Mouse (Mus musculus) cerebellum, adult 2 months (tissue): Measurements from ENCODE around the gene Tenm2. TPM values are rescaled to one million over a fixed set of nuclear protein-coding genes. Genes with fewer than 3 reads are reported as not detected.

Experiments used
- DNase-seq, 2 experiments: peaks; one replicate each; pipeline ENCODE4 v3.0.0; 2021
- H3K27ac ChIP-seq: fragments of 200-500 bp; 2 replicates; pipeline ENCODE4 v1.5.1; 2012; ENCODE audit warnings: low read length, control low read depth, inconsistent platforms; ENCODE audit not compliant: insufficient read depth
- H3K27me3 ChIP-seq: fragments of 200-500 bp; 2 replicates; pipeline ENCODE4 v1.6.1; 2012; ENCODE audit warnings: inconsistent platforms, mild to moderate bottlenecking, low read length, moderate library complexity; ENCODE audit not compliant: control insufficient read depth, insufficient read depth
- H3K4me1 ChIP-seq: fragments of 200-500 bp; 2 replicates; pipeline ENCODE4 v1.6.1; 2011; ENCODE audit warnings: low read length; ENCODE audit not compliant: control insufficient read depth, insufficient read depth
- H3K4me3 ChIP-seq: fragments of 200-500 bp; replicated peaks from 2 replicates; pipeline ENCODE3; 2011; ENCODE audit warnings: mild to moderate bottlenecking, low read depth, low read length, control low read depth; ENCODE audit not compliant: insufficient read depth
- CTCF ChIP-seq: fragments of 200-500 bp; IDR thresholded peaks from 2 replicates; pipeline ENCODE4 v1.5.1; 2011; ENCODE audit warnings: low read depth, mild to moderate bottlenecking, control low read depth, low read length, moderate library complexity, borderline replicate concordance; ENCODE audit not compliant: insufficient read depth
- POLR2A ChIP-seq: fragments of 200-500 bp; IDR thresholded peaks from 2 replicates; pipeline ENCODE4 v1.6.1; 2011; ENCODE audit warnings: low read length, control low read depth, borderline replicate concordance; ENCODE audit not compliant: insufficient read depth
- WGBS: fragments of 180-500 bp; shearing (Covaris S2); methylation state at CpG from one replicate; pipeline ENCODE4 v1.1.7; 2018; 5-methylcytosine and 5-hydroxymethylcytosine counted together
- polyA plus RNA-seq: library from polyadenylated mRNA; depleted of rRNA; stranded (reverse); fragments of >200 nt; gene quantifications from 2 replicates; pipeline ENCODE4 v1.2.3, GENCODE M21; 2012

Gene Tenm2
- polyA plus RNA-seq, 1 experiment, result 9.1 TPM

DNA sequence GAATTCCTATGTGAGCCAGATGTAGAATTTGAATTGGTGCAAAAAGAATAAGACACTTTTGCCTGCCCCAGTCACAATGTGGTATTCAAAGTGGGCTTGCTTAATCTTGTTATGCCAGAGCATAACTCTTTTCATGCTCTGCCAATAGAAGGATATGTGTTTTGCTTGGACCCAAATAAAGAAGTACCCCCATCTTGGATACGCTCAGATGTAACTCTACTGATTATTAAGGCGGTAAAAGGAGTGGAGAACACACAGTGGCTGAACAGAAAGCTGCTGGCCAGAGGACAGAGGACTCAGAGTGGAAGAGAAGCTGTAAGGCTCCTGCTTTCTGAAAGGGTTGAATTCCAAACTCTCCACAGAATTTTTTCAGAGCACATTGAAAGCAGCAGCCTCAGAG lies 556.4 kb downstream of the Tenm2 start:
- no peak overlapping the region for H3K27ac ChIP-seq
- no peaks in the 10 kb centered on the region for H3K4me1 ChIP-seq
- H3K27me3 ChIP-seq, result no peaks in the 10 kb centered on the region
- no peak overlapping the region for H3K4me3 ChIP-seq
- TF ChIP-seq POLR2A, result no peak
- 82% methylated on average over 2 of the region's 2 CpGs for WGBS
- DNase-seq, result no peak

DNA sequence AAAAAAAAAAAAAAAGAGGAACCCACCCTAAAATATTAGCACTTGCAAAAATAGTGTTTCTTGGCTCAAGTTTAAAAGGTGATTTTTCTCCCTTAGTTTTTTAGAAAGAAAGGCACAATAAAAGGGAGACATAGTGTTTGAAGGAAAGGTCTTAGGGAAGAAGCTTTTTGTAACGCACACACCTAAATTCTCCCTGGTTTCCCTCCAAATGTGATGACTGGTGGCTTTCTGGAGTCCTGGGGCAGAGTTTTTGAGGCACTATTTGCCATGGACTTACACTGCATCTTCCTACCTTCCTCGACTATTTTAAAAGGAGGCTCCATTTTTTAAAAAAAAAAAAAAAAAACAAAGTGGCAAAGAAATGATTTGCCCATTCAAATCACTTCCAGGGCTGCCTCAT lies 557.2 kb downstream of the Tenm2 start:
- Histone ChIP-seq H3K27me3 (no peaks in the 10 kb centered on the region), H3K4me3 (peak overlapping the region; percentile 82), H3K27ac (no peak overlapping the region), H3K4me1 (no peaks in the 10 kb centered on the region)
- DNase-seq, result peak in 1 of 2 experiments; percentile 18
- no peak for TF ChIP-seq POLR2A
- no peak for TF ChIP-seq CTCF
- WGBS, result 16% methylated on average over 2 of the region's 2 CpGs

DNA sequence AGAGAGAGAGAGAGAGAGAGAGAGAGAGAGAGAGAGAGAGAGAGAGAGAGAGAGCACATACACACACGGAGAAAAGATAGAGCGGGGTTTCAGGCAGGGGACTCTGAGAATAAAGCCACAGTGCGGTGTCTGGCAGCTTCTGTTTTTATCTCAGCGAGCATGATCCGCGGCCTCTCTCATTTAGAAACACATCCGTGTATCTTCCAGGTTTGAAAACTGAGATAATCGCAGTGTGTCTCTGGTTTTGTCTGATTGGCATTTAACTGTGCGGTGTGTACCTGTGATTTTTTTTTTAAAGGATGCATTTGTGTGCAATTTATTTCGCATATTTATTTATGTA lies 557.7 kb downstream of the Tenm2 start:
- Histone ChIP-seq H3K4me1 (no peaks in the 10 kb centered on the region), H3K4me3 (peak overlapping the region; percentile 82), H3K27me3 (no peaks in the 10 kb centered on the region), H3K27ac (peak overlapping the region; percentile 93)
- WGBS, result 3% methylated on average over 10 of the region's 10 CpGs
- TF ChIP-seq CTCF (no peak), POLR2A (no peak)
- DNase-seq, result peak in 1 of 2 experiments; percentile 59

DNA sequence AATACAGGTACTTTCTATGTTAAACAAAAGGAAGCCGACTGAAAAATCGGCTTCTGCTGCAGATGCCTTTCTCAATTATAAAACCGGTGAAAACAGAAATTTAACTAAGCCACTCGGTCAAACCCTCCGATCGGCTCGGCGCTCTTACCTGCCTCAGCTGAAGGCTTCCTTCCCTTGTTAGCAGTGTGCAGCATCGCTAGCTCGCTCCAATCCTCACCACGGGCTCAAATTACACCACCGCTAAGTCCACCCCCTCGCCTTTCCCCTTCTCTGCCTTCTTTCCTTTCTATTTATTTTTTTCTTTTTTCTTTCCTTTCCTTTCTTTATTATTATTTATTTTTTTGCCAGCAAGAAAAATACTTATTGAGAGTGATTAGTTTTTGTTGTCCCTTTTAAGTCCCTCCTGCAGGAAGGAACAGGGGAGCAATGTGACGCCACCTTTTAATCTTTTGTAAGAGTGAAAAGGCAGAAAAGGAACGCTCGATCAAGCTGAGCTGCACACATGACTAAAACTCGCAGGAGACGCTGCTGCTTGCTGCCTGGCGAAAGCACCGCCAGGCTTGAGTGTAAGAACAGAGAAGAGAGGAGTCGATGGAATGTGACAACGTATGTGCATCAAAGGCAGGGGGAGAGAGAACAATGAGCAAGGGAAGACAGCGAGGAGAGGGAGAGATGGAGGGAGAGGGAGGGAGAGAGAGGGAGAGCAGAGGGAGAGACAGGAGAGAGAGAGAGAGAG lies 558.3 kb downstream of the Tenm2 start:
- Histone ChIP-seq H3K27ac (peak overlapping the region; percentile 93), H3K4me3 (peak overlapping the region; percentile 82), H3K27me3 (no peaks in the 10 kb centered on the region), H3K4me1 (no peaks in the 10 kb centered on the region)
- TF ChIP-seq POLR2A, result no peak
- TF ChIP-seq CTCF, result no peak
- peak; percentile 76 for DNase-seq
- under 1% methylated on average over 23 of the region's 23 CpGs for WGBS

DNA sequence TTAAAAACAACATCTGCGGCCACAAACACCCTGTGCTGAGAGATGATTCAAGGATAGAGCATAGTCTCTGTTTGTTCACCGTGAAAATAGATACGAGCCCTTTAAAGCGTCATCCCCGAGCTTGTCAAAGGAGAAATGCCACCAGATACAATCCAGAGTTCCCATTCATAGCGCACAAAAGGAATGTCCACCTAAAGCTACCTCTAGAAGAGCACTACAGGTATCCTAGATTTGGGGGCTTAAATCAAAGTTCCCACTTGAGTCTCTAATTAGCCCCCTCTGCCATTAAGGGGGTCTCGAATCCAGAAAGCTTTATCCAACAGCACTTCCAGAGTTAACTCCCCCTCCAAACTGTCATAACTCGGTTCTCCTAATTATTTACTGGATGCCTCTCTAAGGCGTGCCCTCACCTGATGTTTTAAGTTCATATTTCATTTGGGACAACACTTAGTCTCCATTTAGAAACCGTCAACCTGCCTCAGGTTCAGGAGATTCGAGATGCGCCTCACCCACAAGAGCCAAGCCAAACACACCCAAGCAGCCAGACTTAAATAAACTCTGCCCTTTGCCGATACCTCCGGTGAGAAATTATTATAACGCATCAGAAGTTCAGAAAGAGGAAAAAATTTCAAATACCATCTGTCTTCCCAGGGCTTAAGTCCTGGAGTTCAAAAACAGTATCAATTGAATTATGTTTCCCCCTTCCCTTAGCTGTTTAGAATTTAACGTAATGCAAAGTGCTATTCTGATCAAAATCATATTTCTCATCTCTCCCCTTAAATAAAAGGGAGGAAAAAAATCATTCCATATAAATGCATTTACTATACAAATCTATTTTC lies 559.1 kb downstream of the Tenm2 start:
- DNase-seq, result peak; percentile 31 to 35
- 14% methylated on average over 16 of the region's 16 CpGs for WGBS
- no peaks in the 10 kb centered on the region for H3K27me3 ChIP-seq
- peak overlapping the region; percentile 82 for H3K4me3 ChIP-seq
- no peaks in the 10 kb centered on the region for H3K4me1 ChIP-seq
- H3K27ac ChIP-seq, result no peak overlapping the region
- TF ChIP-seq POLR2A (no peak), CTCF (no peak)

DNA sequence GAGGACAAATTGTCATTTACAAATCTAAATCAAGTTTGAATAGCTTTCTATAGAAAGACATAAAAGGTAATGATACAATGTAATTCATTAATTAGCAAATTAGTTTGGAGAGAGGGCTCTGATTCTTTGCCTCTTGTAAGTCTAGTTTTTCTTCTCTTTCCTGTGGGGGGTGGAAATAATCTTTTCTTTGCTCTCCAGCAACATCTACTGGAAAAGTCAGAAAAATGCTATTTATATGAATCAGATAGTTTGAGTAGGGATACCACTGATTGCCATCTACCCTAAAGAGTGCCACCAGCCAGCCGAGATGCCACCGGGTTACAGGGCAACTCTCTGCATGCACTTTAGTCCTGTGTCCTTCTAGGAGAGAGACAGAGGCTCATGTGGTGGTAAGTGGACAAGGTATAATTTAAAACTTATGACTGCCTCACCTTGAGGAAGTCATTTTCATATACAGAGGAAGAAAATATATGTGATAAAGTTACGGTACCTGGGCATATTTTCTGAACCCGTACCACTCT lies 560.8 kb downstream of the Tenm2 start:
- Histone ChIP-seq H3K27me3 (no peaks in the 10 kb centered on the region), H3K27ac (no peak overlapping the region), H3K4me3 (no peak overlapping the region), H3K4me1 (no peaks in the 10 kb centered on the region)
- no peak for DNase-seq
- no peak for TF ChIP-seq POLR2A
- no peak for TF ChIP-seq CTCF
- WGBS, result 96% methylated on average over 4 of the region's 4 CpGs

DNA sequence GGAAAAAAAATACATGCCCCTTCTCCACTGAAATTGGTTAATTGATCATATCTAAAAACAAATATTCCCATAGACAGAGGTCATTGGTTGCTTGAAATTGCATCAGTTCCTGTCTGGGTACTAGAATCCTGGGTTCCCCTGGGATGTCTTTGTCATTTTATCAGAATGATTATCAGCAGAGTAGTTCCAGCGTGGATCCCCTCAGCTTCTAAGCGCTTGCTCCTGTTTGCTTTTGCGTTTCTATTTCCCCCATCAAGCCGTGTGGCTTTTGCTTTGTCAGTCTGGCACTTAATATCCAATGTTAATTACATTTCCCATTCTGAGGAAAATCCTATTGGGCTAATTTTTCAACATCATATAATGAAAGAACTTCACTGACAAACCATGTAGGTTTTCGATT lies 561.6 kb downstream of the Tenm2 start:
- no peak for TF ChIP-seq POLR2A
- TF ChIP-seq CTCF, result no peak
- 90% methylated on average over 5 of the region's 5 CpGs for WGBS
- H3K27me3 ChIP-seq, result no peaks in the 10 kb centered on the region
- H3K4me1 ChIP-seq, result no peaks in the 10 kb centered on the region
- DNase-seq, result no peak
- no peak overlapping the region for H3K27ac ChIP-seq
- no peak overlapping the region for H3K4me3 ChIP-seq
